Comparison of ENCODE assay signal across 10 mouse cellular contexts in genomic region chr1:165616652-165617051, GRCm38 (mm10). TPM values are rescaled to one million over a fixed set of nuclear protein-coding genes. Genes with fewer than 3 reads are reported as not detected.
DNase-seq lines count a peak whose midpoint lies in the region; ATAC-seq and TF ChIP-seq lines count a peak whose summit lies in the region.
"Had no signal": no experiment of that assay in that cellular context is flagged by ENCODE, and none has a peak within 500 bp of the region (broad histone marks: within the 10 kb centered on the region; RNA-seq: fewer than 3 reads in every experiment).

No protein-coding gene starts in this region.

- TF ChIP-seq CTCF in testis, adult 2 months (IDR thresholded peaks at IDR 0.05; ENCODE audit: control insufficient read depth, insufficient read depth, insufficient replicate concordance, low read depth, low read length) = no peak

- no peak for ATAC-seq in heart, embryonic 12.5 days (ENCODE audit: insufficient number of reproducible peaks, low FRiP score)
- no peak for ATAC-seq in liver, embryonic 12.5 days

- no peak overlapping the region for H3K9ac ChIP-seq in heart, embryonic 12.5 days
- no peak overlapping the region for H3K9ac ChIP-seq in liver, embryonic 12.5 days

- no peaks in the 10 kb centered on the region for H3K27me3 ChIP-seq in heart, embryonic 12.5 days (replicated peaks)
- no peaks in the 10 kb centered on the region for H3K27me3 ChIP-seq in testis, adult 2 months (ENCODE audit: control insufficient read depth, insufficient read depth, low read length)
- H3K27me3 ChIP-seq in liver, embryonic 12.5 days (replicated peaks) = no peaks in the 10 kb centered on the region

- 42% methylated on average over 7 of the region's 7 CpGs for WGBS in heart, embryonic 12.5 days
- 43% methylated on average over 7 of the region's 7 CpGs for WGBS in liver, embryonic 12.5 days (ENCODE audit: insufficient replicate concordance)

- peaks cover 19% of the 10 kb centered on the region for H3K36me3 ChIP-seq in heart, embryonic 12.5 days
- H3K36me3 ChIP-seq in testis, adult 2 months (ENCODE audit: control insufficient read depth, insufficient read depth, low read length) = no peaks in the 10 kb centered on the region
- peaks cover 10% of the 10 kb centered on the region for H3K36me3 ChIP-seq in liver, embryonic 12.5 days

- H3K4me2 ChIP-seq in heart, embryonic 12.5 days = peak overlapping the region; percentile 28; the same call in 1 of the 2 replicates
- peak overlapping the region; percentile 27 for H3K4me2 ChIP-seq in liver, embryonic 12.5 days

- H3K9me3 ChIP-seq in heart, embryonic 12.5 days (replicated peaks) = peaks cover 9% of the 10 kb centered on the region
- no peaks in the 10 kb centered on the region for H3K9me3 ChIP-seq in liver, embryonic 12.5 days (replicated peaks)

- peak overlapping the region; percentile 96 for H3K27ac ChIP-seq in heart, embryonic 12.5 days (ENCODE audit: poor library complexity, severe bottlenecking)
- H3K27ac ChIP-seq in testis, adult 2 months (ENCODE audit: control insufficient read depth, insufficient read depth, low read depth, low read length) = peak overlapping the region; percentile 79
- H3K27ac ChIP-seq in liver, embryonic 12.5 days = peak overlapping the region; percentile 77

- H3K4me3 ChIP-seq in heart, embryonic 12.5 days = no peak overlapping the region
- no peak overlapping the region for H3K4me3 ChIP-seq in testis, adult 2 months (ENCODE audit: control insufficient read depth, low read depth, low read length)
- H3K4me3 ChIP-seq in liver, embryonic 12.5 days = no peak overlapping the region
- H3K4me3 ChIP-seq: erythroblast, embryonic 14.5 days had no signal

- no peak for DNase-seq in heart, adult 11 months
- DNase-seq in testis, postnatal 10 days (ENCODE audit: low spot score) = no peak
- DNase-seq in frontal cortex, postnatal 25 days (ENCODE audit: low spot score in 2 of 2) = no peak
- DNase-seq in thymus, adult 18-20 months = no peak
- no peak for DNase-seq in adrenal gland, postnatal 14 days
- DNase-seq: spleen, adult 18-20 months had no signal

- no peak for TF ChIP-seq POLR2A in testis, adult 2 months (IDR thresholded peaks at IDR 0.05; ENCODE audit: control insufficient read depth, low read depth, low read length)

- H3K4me1 ChIP-seq in heart, embryonic 12.5 days (replicated peaks) = peaks cover 46% of the 10 kb centered on the region
- peaks cover 13% of the 10 kb centered on the region for H3K4me1 ChIP-seq in testis, adult 2 months (ENCODE audit: control insufficient read depth, insufficient read depth, low read length)
- H3K4me1 ChIP-seq in liver, embryonic 12.5 days = peaks cover 43% of the 10 kb centered on the region

RNA-seq across cellular contexts. Expression of gene Mpzl1, which starts 17.7 kb away (rescaled TPM):
- 126 and 135 TPM in 2 replicates for polyA plus RNA-seq in heart, embryonic 12.5 days (2016; fragmentation: Nextera tagmentation; extraction: Ambion mirVana)
- 32.3 and 45.3 TPM in 2 replicates for polyA plus RNA-seq in testis, adult 2 months (2012; rRNA removed)
- polyA plus RNA-seq in liver, embryonic 12.5 days (2016; fragmentation: Nextera tagmentation; extraction: Ambion mirVana) = 49.3 and 50.3 TPM in 2 replicates
- 39.1 and 40.4 TPM in 2 replicates for total RNA-seq in adrenal gland, postnatal 14 days (2021)
